Mouse (Mus musculus) lung, embryonic 16.5 days (tissue): ENCODE results near the gene Gm13212. TPM values are rescaled to one million over a fixed set of nuclear protein-coding genes. Genes with fewer than 3 reads are reported as not detected.
"Not testable (repeated sequence)": the region's sequence is repeated elsewhere in the genome, so short reads cannot be mapped to it uniquely, and the experiment has no call there.

ENCODE experiments used
- ATAC-seq: fragments of 200-750 bp; cut with Nextera tagmentation; 2 replicates; pipeline ENCODE4 v1.8.0; 2017; ENCODE audit warnings: low read depth, mild to moderate bottlenecking, moderate library complexity
- H3K27ac ChIP-seq: fragments of 300-500 bp; sonication (generic); 2 replicates; pipeline ENCODE4 v1.5.1; 2014; ENCODE audit warnings: mild to moderate bottlenecking, control low read depth, low read length
- H3K27me3 ChIP-seq: fragments of 300-500 bp; sonication (generic); 2 replicates; pipeline ENCODE4 v1.6.1; 2014; ENCODE audit warnings: low read depth, low read length, mixed read lengths; ENCODE audit not compliant: control insufficient read depth, insufficient read depth
- H3K36me3 ChIP-seq: fragments of 300-500 bp; sonication (generic); 2 replicates; pipeline ENCODE4 v1.6.1; 2014; ENCODE audit warnings: low read length; ENCODE audit not compliant: control insufficient read depth, insufficient read depth
- H3K4me1 ChIP-seq: fragments of 300-500 bp; sonication (generic); replicated peaks from 2 replicates; pipeline ENCODE4 v1.6.1; 2014; ENCODE audit warnings: low read length, mixed read lengths; ENCODE audit not compliant: control insufficient read depth, insufficient read depth
- H3K4me2 ChIP-seq: fragments of 300-500 bp; sonication (generic); 2 replicates; pipeline ENCODE4 v1.6.1; 2014; ENCODE audit warnings: low read depth, low read length, control low read depth
- H3K4me3 ChIP-seq: fragments of 300-500 bp; sonication (generic); 2 replicates; pipeline ENCODE4 v1.5.1; 2014; ENCODE audit warnings: mild to moderate bottlenecking, low read length, control low read depth
- H3K9ac ChIP-seq: fragments of 300-500 bp; sonication (generic); 2 replicates; pipeline ENCODE4 v1.6.1; 2014; ENCODE audit warnings: low read length, control low read depth
- H3K9me3 ChIP-seq: fragments of 300-500 bp; sonication (generic); 2 replicates; pipeline ENCODE4 v1.6.1; 2016; ENCODE audit warnings: low read length; ENCODE audit not compliant: control insufficient read depth
- WGBS: fragments of 180-500 bp; shearing (Covaris S2); extraction: QIAGEN DNeasy Blood & Tissue Kit; methylation state at CpG from one replicate; pipeline ENCODE4 v1.1.7; 2014; 5-methylcytosine and 5-hydroxymethylcytosine counted together
- polyA plus RNA-seq: library from polyadenylated mRNA; unstranded; fragments of >200 nt; fragmentation: Nextera tagmentation; extraction: Ambion mirVana; gene quantifications from 2 replicates; pipeline ENCODE4 v1.2.1, GENCODE M21; 2015

The Gm13212 gene
- 1.1 and 1.2 TPM in 2 replicates for polyA plus RNA-seq

- H3K36me3 ChIP-seq, H3K27ac ChIP-seq, H3K9ac ChIP-seq, H3K9me3 ChIP-seq, H3K27me3 ChIP-seq, ATAC-seq, H3K4me1 ChIP-seq: not testable (repeated sequence)
- Histone ChIP-seq H3K4me3 (peak within 1 kb of the TSS; percentile 28), H3K4me2 (peak within 1 kb of the TSS; percentile 20)
- 15% methylated on average over 11 of the region's 11 CpGs for WGBS
Measured at GRCm38 (mm10) chr4:145585078-145585477, at the start of gene Gm13212. Gene Gm13212, plus strand, starts transcription at chr4:145585166.

- not testable (repeated sequence) for H3K4me2 ChIP-seq, H3K36me3 ChIP-seq, H3K4me3 ChIP-seq, H3K4me1 ChIP-seq, H3K9ac ChIP-seq, ATAC-seq, H3K27me3 ChIP-seq, H3K27ac ChIP-seq
- H3K9me3 ChIP-seq: peaks cover 16% of the 10 kb centered on the region
- 75% methylated on average over 5 of the region's 5 CpGs for WGBS
Measured at GRCm38 (mm10) chr4:145543861-145544260, 41.1 kb upstream of the Gm13212 start.

GRCm38 (mm10) chr4:145545106-145545505 lies 39.9 kb upstream of the Gm13212 start:
- not testable (repeated sequence) for H3K4me2 ChIP-seq, H3K4me1 ChIP-seq, H3K9ac ChIP-seq, H3K36me3 ChIP-seq, H3K4me3 ChIP-seq, H3K27me3 ChIP-seq, ATAC-seq, H3K27ac ChIP-seq
- 18% methylated on average over 2 of the region's 2 CpGs for WGBS
- H3K9me3 ChIP-seq: peaks cover 16% of the 10 kb centered on the region

- H3K4me2 ChIP-seq, H3K27me3 ChIP-seq, H3K9ac ChIP-seq, H3K4me3 ChIP-seq, H3K27ac ChIP-seq, H3K4me1 ChIP-seq, ATAC-seq, H3K36me3 ChIP-seq: not testable (repeated sequence)
- 67% methylated on average over 6 of the region's 6 CpGs for WGBS
- H3K9me3 ChIP-seq: peaks cover 16% of the 10 kb centered on the region
Measured at GRCm38 (mm10) chr4:145545734-145546349, 39.1 kb upstream of the Gm13212 start.

- H3K9me3 ChIP-seq: peaks cover 14% of the 10 kb centered on the region
- WGBS: 92% methylated on average over 3 of the region's 3 CpGs
Measured at GRCm38 (mm10) chr4:145546477-145546876, 38.5 kb upstream of the Gm13212 start.

GRCm38 (mm10) chr4:145556680-145557079 lies 28.3 kb upstream of the Gm13212 start:
- Histone ChIP-seq H3K4me3 (no peak overlapping the region), H3K4me1 (no peaks in the 10 kb centered on the region), H3K27me3 (no peaks in the 10 kb centered on the region), H3K27ac (no peak overlapping the region), H3K9me3 (peaks cover 26% of the 10 kb centered on the region), H3K36me3 (no peaks in the 10 kb centered on the region), H3K4me2 (no peak overlapping the region), H3K9ac (no peak overlapping the region)
- ATAC-seq: no peak
- 42% methylated on average over 1 of the region's 1 CpGs for WGBS

More at GRCm38 (mm10) chr4:145546477-145546876, 38.5 kb upstream of the Gm13212 start:
- H3K36me3 ChIP-seq, H3K9ac ChIP-seq, H3K4me1 ChIP-seq, H3K27ac ChIP-seq, H3K27me3 ChIP-seq, H3K4me2 ChIP-seq, ATAC-seq, H3K4me3 ChIP-seq: not testable (repeated sequence)

GRCm38 (mm10) chr4:145559505-145560099 lies 25.4 kb upstream of the Gm13212 start:
- no peak overlapping the region for H3K4me2 ChIP-seq
- ATAC-seq: no peak
- peaks cover 25% of the 10 kb centered on the region for H3K9me3 ChIP-seq
- no peak overlapping the region for H3K9ac ChIP-seq
- H3K4me1 ChIP-seq: no peaks in the 10 kb centered on the region
- H3K4me3 ChIP-seq: no peak overlapping the region
- H3K27ac ChIP-seq: no peak overlapping the region
- H3K27me3 ChIP-seq: no peaks in the 10 kb centered on the region
- 33% methylated on average over 3 of the region's 3 CpGs for WGBS
- no peaks in the 10 kb centered on the region for H3K36me3 ChIP-seq

- Histone ChIP-seq H3K9me3 (peaks cover 18% of the 10 kb centered on the region), H3K4me2 (no peak overlapping the region), H3K4me1 (no peaks in the 10 kb centered on the region), H3K9ac (no peak overlapping the region), H3K27me3 (no peaks in the 10 kb centered on the region), H3K36me3 (no peaks in the 10 kb centered on the region), H3K27ac (no peak overlapping the region), H3K4me3 (no peak overlapping the region)
- ATAC-seq: no peak
- 69% methylated on average over 3 of the region's 3 CpGs for WGBS
Measured at GRCm38 (mm10) chr4:145564111-145564821, 20.7 kb upstream of the Gm13212 start.

GRCm38 (mm10) chr4:145570461-145570860 lies 14.5 kb upstream of the Gm13212 start:
- not testable (repeated sequence) for H3K4me1 ChIP-seq, H3K4me2 ChIP-seq, H3K36me3 ChIP-seq, H3K4me3 ChIP-seq, H3K9ac ChIP-seq, H3K27me3 ChIP-seq, H3K9me3 ChIP-seq, ATAC-seq, H3K27ac ChIP-seq
- 77% methylated on average over 6 of the region's 10 CpGs for WGBS
